Mouse (Mus musculus): ENCODE results near the gene Sod1. TPM values are rescaled to one million over a fixed set of nuclear protein-coding genes. Genes with fewer than 3 reads are reported as not detected.
"Not testable (repeated sequence)": the region's sequence is repeated elsewhere in the genome, so short reads cannot be mapped to it uniquely, and the experiment has no call there.

Sod1 gene
- polyA plus RNA-seq, 1 experiment from 2014 or later = 1,312 TPM

DNA sequence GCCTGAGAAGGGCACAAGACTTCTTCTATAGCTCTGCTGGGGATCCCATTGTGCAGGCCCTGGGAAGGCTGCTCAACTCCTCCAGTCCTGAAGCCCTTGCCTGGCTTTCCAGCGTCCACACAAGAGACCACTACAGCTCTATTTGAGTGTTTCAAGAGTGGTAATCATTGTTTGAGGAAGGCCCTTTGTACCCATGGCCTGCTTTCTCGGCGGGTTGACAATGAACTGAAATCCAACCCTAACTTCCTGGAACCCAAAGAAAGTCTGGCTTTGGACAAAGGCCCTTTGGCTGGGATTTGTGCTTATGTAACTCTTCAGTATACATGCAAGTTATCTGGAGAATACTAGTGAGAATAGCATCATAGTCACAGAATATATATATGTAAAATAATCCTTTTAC is 3.2 kb upstream of the Sod1 start:
- no peak overlapping the region for H3K4me3 ChIP-seq (ENCODE audit: low read length)
- peak overlapping the region; percentile 78 for H3K27ac ChIP-seq (ENCODE audit: low read length)
- peaks cover 15% of the 10 kb centered on the region for H3K4me1 ChIP-seq (replicated peaks; ENCODE audit: control insufficient read depth, insufficient read depth, low read length)
- H3K36me3 ChIP-seq (ENCODE audit: control insufficient read depth, insufficient read depth, low read length) = no peaks in the 10 kb centered on the region
- H3K9ac ChIP-seq (ENCODE audit: low read length) = no peak overlapping the region
- no peak for ATAC-seq (ENCODE audit: low read depth)
- 39% methylated on average over 3 of the region's 3 CpGs for WGBS
- H3K9me3 ChIP-seq (ENCODE audit: control insufficient read depth, low read length) = no peaks in the 10 kb centered on the region
- no peaks in the 10 kb centered on the region for H3K27me3 ChIP-seq (ENCODE audit: control insufficient read depth, insufficient read depth, low read depth, low read length)
- no peak overlapping the region for H3K4me2 ChIP-seq (ENCODE audit: low read depth, low read length)

DNA sequence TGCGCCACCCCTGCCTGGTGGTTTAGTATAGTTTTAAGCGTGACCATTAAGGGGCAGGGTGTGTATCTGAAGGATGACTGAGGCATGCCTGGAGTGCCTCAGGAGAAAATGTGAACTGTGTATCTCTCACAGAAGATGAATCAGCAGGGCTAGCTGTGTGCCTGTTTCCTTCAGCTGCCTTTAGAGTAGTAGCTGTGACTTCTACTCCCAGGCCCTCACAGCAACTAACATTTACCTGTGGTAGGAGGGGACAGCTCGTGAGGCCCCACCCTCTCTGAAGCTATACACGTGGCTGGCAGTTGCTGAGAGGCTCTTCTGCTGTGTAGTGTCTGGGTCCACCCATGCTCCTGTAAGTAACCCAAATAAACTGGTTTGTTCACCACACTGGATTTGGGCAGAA is 2.6 kb upstream of the Sod1 start:
- H3K9me3 ChIP-seq (ENCODE audit: control insufficient read depth, low read length) = no peaks in the 10 kb centered on the region
- no peaks in the 10 kb centered on the region for H3K27me3 ChIP-seq (ENCODE audit: control insufficient read depth, insufficient read depth, low read depth, low read length)
- peak overlapping the region; percentile 78 for H3K27ac ChIP-seq (ENCODE audit: low read length)
- H3K9ac ChIP-seq (ENCODE audit: low read length) = no peak overlapping the region
- no peak overlapping the region for H3K4me2 ChIP-seq (ENCODE audit: low read depth, low read length)
- H3K4me1 ChIP-seq (replicated peaks; ENCODE audit: control insufficient read depth, insufficient read depth, low read length) = peaks cover 19% of the 10 kb centered on the region
- no peaks in the 10 kb centered on the region for H3K36me3 ChIP-seq (ENCODE audit: control insufficient read depth, insufficient read depth, low read length)
- 62% methylated on average over 4 of the region's 4 CpGs for WGBS
- H3K4me3 ChIP-seq (ENCODE audit: low read length) = no peak overlapping the region
- no peak for ATAC-seq (ENCODE audit: low read depth)

- not testable (repeated sequence) for H3K27ac ChIP-seq (ENCODE audit: low read length); H3K9me3 ChIP-seq (ENCODE audit: control insufficient read depth, low read length); H3K4me2 ChIP-seq (ENCODE audit: low read depth, low read length); H3K4me3 ChIP-seq (ENCODE audit: low read length); ATAC-seq (ENCODE audit: low read depth); H3K36me3 ChIP-seq (ENCODE audit: control insufficient read depth, insufficient read depth, low read length); H3K27me3 ChIP-seq (ENCODE audit: control insufficient read depth, insufficient read depth, low read depth, low read length); H3K9ac ChIP-seq (ENCODE audit: low read length)
- 61% methylated on average over 4 of the region's 4 CpGs for WGBS
- peaks cover 20% of the 10 kb centered on the region for H3K4me1 ChIP-seq (replicated peaks; ENCODE audit: control insufficient read depth, insufficient read depth, low read length)
These were observed 1.1 kb upstream of the Sod1 start for GRCm38 (mm10) chr16:90219445-90219844.

DNA sequence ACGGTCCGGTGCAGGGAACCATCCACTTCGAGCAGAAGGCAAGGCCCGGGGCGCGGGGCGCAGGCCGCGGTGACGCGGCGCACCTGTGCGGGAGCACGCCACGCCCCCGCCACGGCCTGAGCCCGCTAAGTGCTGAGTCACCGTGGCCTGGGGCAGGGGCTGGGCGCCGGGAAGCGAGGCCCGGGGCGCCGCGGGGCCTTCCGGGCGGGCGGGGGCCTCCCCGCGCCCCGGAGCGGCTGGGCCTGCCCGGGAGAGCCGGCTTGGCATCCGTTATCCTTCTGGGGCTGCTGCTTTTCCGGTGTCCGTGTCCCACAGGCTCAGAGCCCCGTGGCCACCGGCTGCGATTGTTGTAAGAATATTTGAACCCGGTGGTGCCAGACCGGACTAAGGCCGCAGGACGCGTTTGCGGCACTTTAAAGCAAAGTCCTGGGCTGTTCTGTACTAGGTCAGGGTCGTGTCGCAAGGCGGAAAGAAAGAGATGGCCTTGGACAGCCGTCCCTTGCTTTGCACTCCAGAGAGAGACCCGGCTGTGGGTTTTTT is 408 bp downstream of the Sod1 start:
- Histone ChIP-seq H3K4me3 (ENCODE audit: low read length) (peak overlapping the region; percentile 93), H3K9me3 (ENCODE audit: control insufficient read depth, low read length) (no peaks in the 10 kb centered on the region), H3K36me3 (ENCODE audit: control insufficient read depth, insufficient read depth, low read length) (peaks cover 13% of the 10 kb centered on the region), H3K4me1 (replicated peaks; ENCODE audit: control insufficient read depth, insufficient read depth, low read length) (peaks cover 20% of the 10 kb centered on the region), H3K4me2 (ENCODE audit: low read depth, low read length) (peak overlapping the region; percentile 71), H3K27ac (ENCODE audit: low read length) (peak overlapping the region; percentile 94), H3K9ac (ENCODE audit: low read length) (peak overlapping the region; percentile 95), H3K27me3 (ENCODE audit: control insufficient read depth, insufficient read depth, low read depth, low read length) (no peaks in the 10 kb centered on the region)
- 0% methylated on average over 40 of the region's 52 CpGs for WGBS
- ATAC-seq (ENCODE audit: low read depth) = peak; percentile 73

DNA sequence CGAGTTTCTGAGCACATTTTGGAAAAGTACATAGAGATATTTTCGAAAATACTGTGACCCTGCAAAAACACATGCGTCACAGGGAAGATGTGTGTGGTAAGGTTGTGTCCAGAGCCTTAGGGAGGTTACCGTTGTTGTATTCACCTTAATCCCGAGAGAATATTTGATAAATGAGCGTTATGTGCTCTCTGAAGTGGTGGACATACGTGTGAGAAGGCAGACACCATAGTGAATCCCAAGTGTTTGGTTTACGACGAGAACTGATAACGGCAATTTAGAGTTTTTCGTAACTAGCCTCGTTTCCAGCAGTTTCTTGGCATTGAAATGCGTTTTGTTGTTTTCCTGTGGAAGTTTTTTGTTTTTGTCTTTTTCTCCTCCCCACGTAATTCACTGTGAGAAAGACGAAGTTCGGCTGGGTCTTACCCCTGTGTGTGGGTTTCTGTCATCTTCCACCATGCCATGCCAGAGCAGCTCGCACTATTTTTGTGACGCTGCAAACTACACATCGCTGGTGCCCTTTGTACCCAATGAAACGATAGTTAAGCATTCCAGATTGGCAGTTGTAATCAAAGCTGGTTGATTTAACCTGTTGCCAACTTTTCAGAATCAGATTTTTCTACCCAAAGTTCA is 1.0 kb downstream of the Sod1 start:
- Histone ChIP-seq H3K36me3 (ENCODE audit: control insufficient read depth, insufficient read depth, low read length) (peaks cover 17% of the 10 kb centered on the region), H3K27me3 (ENCODE audit: control insufficient read depth, insufficient read depth, low read depth, low read length) (no peaks in the 10 kb centered on the region), H3K9me3 (ENCODE audit: control insufficient read depth, low read length) (no peaks in the 10 kb centered on the region), H3K4me1 (replicated peaks; ENCODE audit: control insufficient read depth, insufficient read depth, low read length) (peaks cover 18% of the 10 kb centered on the region), H3K4me3 (ENCODE audit: low read length) (peak overlapping the region; percentile 93), H3K4me2 (ENCODE audit: low read depth, low read length) (peak overlapping the region; percentile 71), H3K27ac (ENCODE audit: low read length) (peak overlapping the region; percentile 94), H3K9ac (ENCODE audit: low read length) (peak overlapping the region; percentile 95)
- 1% methylated on average over 20 of the region's 20 CpGs for WGBS
- no peak for ATAC-seq (ENCODE audit: low read depth)

GRCm38 (mm10) chr16:90229897-90230296 is 9.3 kb downstream of the Sod1 start:
- peaks cover 26% of the 10 kb centered on the region for H3K36me3 ChIP-seq (ENCODE audit: control insufficient read depth, insufficient read depth, low read length)
- WGBS = 84% methylated on average over 6 of the region's 6 CpGs
- H3K4me2 ChIP-seq (ENCODE audit: low read depth, low read length) = no peak overlapping the region
- H3K9me3 ChIP-seq (ENCODE audit: control insufficient read depth, low read length) = no peaks in the 10 kb centered on the region
- H3K4me3 ChIP-seq (ENCODE audit: low read length) = no peak overlapping the region
- H3K27ac ChIP-seq (ENCODE audit: low read length) = no peak overlapping the region
- peak; percentile 26; the same call in 1 of the 2 replicates for ATAC-seq (ENCODE audit: low read depth)
- H3K27me3 ChIP-seq (ENCODE audit: control insufficient read depth, insufficient read depth, low read depth, low read length) = no peaks in the 10 kb centered on the region
- H3K9ac ChIP-seq (ENCODE audit: low read length) = no peak overlapping the region
- H3K4me1 ChIP-seq (replicated peaks; ENCODE audit: control insufficient read depth, insufficient read depth, low read length) = no peaks in the 10 kb centered on the region

GRCm38 (mm10) chr16:90231302-90231701 is 10.7 kb downstream of the Sod1 start:
- Histone ChIP-seq H3K27me3 (ENCODE audit: control insufficient read depth, insufficient read depth, low read depth, low read length) (no peaks in the 10 kb centered on the region), H3K9me3 (ENCODE audit: control insufficient read depth, low read length) (no peaks in the 10 kb centered on the region), H3K27ac (ENCODE audit: low read length) (no peak overlapping the region), H3K4me1 (replicated peaks; ENCODE audit: control insufficient read depth, insufficient read depth, low read length) (no peaks in the 10 kb centered on the region), H3K4me3 (ENCODE audit: low read length) (no peak overlapping the region), H3K4me2 (ENCODE audit: low read depth, low read length) (no peak overlapping the region), H3K36me3 (ENCODE audit: control insufficient read depth, insufficient read depth, low read length) (peaks cover 16% of the 10 kb centered on the region), H3K9ac (ENCODE audit: low read length) (no peak overlapping the region)
- no peak for ATAC-seq (ENCODE audit: low read depth)
- WGBS = 83% methylated on average over 7 of the region's 7 CpGs

GRCm38 (mm10) chr16:90233702-90234101 is 13.1 kb downstream of the Sod1 start:
- no peak overlapping the region for H3K9ac ChIP-seq (ENCODE audit: low read length)
- H3K36me3 ChIP-seq (ENCODE audit: control insufficient read depth, insufficient read depth, low read length) = peaks cover 8% of the 10 kb centered on the region; the same call in 1 of the 2 replicates
- no peak overlapping the region for H3K4me2 ChIP-seq (ENCODE audit: low read depth, low read length)
- WGBS = 90% methylated on average over 10 of the region's 10 CpGs
- no peaks in the 10 kb centered on the region for H3K27me3 ChIP-seq (ENCODE audit: control insufficient read depth, insufficient read depth, low read depth, low read length)
- no peak for ATAC-seq (ENCODE audit: low read depth)
- no peak overlapping the region for H3K4me3 ChIP-seq (ENCODE audit: low read length)
- no peaks in the 10 kb centered on the region for H3K9me3 ChIP-seq (ENCODE audit: control insufficient read depth, low read length)
- no peaks in the 10 kb centered on the region for H3K4me1 ChIP-seq (replicated peaks; ENCODE audit: control insufficient read depth, insufficient read depth, low read length)
- no peak overlapping the region for H3K27ac ChIP-seq (ENCODE audit: low read length)

DNA sequence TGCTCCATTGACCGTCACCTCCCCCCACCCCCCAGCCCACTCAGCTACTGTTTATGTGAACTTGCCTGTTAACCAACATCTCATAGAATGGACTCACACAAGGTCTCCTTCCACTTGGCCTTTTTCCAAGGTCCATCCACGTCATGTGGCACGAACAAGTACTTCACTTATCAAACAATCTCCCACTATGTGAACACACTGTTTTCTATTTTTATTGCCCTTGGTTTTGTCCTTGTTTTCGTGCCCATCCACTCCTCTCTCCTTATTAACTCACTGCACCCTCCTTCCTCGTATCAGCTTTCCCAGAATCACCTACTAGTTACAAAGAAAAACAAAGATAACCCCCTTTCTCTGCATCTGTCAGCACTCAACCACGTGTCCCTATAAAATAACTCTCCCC is 14.1 kb downstream of the Sod1 start:
- peaks cover 8% of the 10 kb centered on the region for H3K36me3 ChIP-seq (ENCODE audit: control insufficient read depth, insufficient read depth, low read length)
- no peak for ATAC-seq (ENCODE audit: low read depth)
- no peak overlapping the region for H3K9ac ChIP-seq (ENCODE audit: low read length)
- no peak overlapping the region for H3K27ac ChIP-seq (ENCODE audit: low read length)
- WGBS = 42% methylated on average over 6 of the region's 6 CpGs
- H3K4me3 ChIP-seq (ENCODE audit: low read length) = no peak overlapping the region
- H3K4me2 ChIP-seq (ENCODE audit: low read depth, low read length) = no peak overlapping the region
- no peaks in the 10 kb centered on the region for H3K27me3 ChIP-seq (ENCODE audit: control insufficient read depth, insufficient read depth, low read depth, low read length)
- H3K4me1 ChIP-seq (replicated peaks; ENCODE audit: control insufficient read depth, insufficient read depth, low read length) = no peaks in the 10 kb centered on the region
- no peaks in the 10 kb centered on the region for H3K9me3 ChIP-seq (ENCODE audit: control insufficient read depth, low read length)
